Mouse (Mus musculus): ENCODE results near the gene Dtl.

Dtl gene

DNA sequence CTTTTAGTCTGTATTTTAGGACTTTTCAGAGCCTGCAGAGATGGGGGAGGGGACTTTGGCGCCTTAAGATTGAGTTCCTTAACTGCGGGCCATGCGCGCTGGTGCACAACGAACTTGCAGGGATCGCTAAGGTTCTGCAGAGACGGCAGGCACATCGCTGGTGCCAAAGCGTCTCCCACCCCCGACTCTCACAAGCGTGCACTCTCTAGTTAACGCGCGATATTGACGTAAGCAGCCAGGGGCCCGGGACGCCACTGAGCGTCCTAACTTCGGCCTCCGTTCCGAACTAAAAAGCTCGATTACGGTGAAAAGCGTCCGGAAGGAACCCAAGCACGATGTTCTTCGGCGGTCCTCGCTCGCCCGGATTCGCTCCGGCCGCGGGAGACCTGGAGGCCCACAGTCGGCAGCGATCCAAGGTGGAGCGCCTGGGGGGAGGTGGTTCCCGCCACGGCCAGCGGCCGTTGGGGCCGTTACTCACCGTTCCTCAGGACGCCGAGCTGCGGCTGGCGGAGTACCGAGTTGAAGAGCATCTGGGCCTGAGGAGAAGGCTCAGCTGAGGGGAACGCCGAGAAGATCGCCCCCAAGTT is 380 bp downstream of the Dtl start:
- DNase-seq = no peak

DNA sequence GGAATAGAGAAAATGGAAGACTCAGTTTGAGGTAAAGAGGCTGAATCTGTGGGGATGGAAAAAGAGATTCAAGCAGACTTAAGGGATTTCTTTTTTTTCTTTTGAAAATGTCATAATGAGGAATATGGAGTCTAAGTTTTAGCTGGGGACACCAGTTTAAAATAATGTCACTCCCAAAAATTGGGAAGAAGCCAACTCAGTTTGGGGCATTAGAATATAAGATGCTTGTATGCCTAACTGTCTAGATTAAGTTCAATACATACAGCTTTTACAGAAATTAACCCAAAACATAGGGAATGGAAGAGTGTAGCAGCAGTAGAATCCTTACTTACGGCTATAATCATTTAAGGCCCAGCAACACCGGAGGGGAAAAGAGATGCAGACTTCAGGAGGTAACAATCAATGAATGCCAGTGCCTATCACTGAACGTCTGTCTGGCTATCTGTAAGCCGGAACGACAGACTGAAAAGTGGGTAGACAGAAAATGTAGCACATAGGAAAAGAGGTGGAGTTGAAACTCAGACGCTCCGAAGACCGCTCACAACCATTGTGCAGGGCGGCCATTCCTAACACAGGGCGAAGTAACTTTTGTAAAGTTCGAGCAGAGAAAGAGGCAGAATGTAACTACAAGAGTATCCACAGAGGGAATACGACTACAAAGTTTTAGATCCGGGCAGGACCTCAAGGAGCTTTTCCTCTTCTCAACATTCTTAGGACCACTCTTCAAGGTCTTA is 1.3 kb downstream of the Dtl start:
- DNase-seq = no peak

DNA sequence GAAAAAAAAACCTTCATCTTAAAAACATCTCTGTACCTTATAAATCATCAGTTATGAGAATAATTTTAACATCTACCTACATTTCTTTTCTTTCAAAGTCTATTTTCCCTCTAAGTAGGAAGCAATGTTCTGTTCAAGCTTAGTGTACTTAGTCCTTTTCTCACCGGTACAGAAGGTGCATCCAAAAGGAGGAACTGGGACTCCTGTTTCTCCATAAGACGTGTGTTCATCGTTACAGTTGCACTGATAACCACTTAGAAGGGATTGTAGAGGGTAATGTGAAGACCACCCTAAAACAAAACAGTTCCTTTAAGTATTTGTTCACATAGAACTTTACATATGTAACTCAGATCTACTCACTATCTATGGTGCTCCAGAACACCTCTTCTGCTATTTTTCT is 4.9 kb downstream of the Dtl start:
- no peak for DNase-seq

DNA sequence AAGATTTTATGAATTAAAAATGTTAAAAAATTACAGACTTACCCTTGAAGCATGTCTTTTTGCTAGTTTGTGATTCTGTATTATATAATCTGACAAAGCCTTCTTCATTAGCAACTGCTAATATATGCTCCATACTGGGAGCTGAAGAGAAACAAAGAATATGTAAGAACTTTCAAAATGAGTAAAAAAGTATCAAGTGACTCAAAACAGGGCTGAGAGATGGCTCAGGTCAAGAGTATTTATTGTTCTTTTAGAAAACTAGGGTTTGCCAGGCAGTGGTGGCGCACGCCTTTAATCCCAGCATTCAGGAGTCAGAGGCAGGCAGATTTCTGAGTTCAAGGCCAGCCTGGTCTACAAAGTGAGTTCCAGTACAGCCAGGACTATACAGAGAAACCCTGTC is 5.7 kb downstream of the Dtl start:
- no peak for DNase-seq

DNA sequence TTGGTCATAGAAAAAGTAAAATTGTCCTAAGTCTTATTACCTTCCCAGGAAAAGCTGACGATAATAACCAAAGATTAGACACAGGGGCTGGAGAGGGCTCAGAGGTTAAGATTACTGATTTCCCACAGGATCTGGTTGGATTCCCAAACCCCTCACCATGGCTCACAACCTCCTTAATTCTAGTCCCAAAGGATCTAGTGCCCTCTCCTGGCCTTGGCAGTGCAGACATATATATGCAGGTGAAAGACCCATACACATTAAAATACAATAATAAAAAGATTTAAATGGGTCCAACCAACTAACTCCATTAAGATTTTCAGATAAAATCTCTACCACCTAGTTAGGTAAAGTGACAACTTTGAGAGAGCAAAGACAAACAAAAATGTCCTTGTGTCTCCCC is 7.5 kb downstream of the Dtl start:
- no peak for DNase-seq

DNA sequence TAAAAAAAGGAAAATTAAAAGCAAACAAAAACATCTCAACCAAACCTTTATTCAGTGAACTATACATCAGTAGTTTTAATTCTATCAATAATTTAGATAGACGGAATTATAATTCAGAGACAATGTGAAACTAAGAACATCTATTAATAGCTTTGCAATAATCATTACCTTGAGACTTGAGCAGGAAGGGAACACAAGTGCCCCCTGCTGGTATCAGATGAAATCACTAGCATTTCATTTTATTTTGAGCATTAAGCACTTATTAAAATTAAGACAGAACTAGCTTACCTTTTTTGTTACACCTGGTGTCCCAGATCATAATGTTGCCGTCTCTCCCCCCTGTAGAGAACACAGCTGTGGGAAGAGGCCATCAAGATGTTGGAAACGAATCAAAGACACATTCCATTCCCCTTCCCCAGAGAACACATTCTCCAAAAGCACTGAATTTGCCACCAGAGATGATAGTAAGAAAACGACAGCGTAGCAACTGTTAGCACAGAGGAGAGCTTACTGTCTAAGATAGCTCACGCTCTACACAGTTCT is 12.4 kb downstream of the Dtl start:
- DNase-seq = no peak

DNA sequence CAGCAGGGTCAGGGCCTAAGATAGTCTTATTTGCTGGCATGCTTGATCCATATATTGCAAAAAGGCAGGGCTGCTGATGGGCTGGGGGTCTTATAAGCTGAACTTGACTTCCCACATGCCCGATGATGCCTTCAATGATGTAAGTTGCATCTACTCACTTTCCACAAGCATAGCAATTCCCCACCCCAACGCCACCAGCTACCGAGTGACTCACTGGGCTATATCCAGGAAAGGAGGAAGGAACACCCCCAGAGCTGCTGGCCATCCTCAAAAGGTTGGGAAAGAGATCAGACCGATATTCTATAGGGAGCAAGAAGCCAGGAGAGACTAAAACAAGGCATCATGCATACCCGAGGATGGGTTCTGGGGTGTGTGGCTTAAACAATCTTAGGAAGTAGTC is 15.6 kb downstream of the Dtl start:
- DNase-seq = no peak

DNA sequence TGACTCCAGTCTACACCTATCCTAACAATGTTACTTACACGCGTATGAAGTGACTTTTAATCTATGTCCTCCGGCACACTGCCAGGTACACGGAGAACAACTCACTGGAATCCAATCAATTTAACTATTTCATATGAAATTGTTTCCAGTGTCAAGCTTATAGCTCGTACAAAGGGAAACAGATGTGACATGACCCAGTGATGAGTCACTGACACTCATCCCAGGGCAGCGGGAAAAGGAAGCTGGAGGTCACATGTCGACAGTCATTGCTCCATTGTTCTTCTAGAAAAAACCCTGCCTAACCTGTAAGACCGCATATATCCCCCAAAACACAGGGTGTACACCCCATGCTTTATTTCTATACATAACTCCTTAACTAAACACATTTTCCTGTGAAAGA is 18.2 kb downstream of the Dtl start:
- DNase-seq = no peak

DNA sequence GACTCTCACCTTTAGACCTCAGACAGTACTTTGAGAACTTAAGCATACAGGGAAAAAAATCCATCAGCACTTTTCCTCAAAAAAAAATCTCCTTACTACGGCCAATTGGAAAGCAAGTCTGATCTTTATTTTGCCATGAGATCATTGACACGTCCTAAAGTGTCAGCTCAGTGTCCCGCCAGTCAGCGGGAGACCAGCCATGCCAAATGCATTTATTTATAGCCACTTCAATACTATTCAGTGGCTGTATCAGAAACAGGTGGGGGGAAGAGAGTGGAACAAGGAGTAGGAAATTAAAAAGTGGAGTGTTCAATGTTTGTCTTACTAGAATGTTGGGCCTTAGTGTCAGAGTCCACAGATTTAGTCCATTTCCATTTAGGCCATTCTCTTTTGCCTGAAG is 24.6 kb downstream of the Dtl start:
- no peak for DNase-seq

DNA sequence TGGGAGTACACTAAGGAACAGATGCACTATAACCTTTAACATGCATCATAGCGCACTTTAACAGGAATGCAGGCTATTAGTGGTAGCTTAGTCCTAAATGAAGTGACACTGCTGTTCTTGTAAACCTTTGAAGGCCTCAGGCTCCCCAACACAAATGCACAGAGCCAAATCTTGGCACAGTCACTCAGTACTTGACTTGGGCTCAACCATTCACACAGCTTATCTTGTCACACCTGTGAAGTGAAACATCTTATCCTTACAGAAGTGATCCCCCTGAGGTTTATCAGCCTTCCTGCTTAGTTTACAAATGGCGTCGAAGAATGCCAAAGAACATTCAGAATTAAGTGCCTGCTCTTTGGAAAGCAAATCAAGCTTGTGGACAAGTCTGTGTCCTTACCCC is 31.6 kb downstream of the Dtl start:
- DNase-seq = no peak

DNA sequence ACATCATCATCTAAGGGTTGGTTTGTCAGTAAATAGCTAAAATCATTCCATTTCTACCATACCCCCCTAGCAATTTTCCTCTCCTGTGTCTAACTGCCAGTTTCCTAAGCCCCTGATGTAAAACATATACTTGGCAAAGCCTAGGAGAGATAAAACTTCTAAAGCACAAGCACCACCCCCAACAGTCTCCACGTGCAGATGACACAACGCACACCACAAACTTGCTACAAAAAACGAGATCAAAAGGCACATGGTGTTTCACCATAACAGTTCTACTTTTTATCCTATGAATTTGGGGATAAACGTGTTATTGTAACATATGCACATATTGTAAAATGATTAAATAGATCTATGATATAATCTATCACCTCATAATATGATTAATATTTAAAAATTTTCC is 33.7 kb downstream of the Dtl start:
- no peak for DNase-seq

DNA sequence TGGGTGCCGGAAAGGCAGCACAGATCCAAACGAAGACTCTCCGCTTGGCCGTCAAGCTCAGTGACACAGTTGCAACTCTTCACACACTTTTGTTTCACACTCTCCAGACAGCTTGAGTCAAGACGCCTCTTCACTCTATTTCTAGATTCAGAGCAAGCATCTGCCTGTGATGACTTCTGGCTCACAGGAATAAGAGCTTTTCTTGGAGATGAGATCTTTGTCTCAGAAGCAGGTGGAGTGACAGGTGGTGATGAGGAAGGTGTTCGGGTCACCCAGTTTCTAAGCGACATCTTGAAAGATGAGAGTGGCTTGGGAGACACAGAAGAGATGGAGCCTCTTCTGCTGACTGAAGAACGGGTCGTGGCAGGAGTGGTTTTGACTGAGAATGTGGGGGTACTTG is 34.3 kb downstream of the Dtl start:
- DNase-seq = peak; percentile 56

DNA sequence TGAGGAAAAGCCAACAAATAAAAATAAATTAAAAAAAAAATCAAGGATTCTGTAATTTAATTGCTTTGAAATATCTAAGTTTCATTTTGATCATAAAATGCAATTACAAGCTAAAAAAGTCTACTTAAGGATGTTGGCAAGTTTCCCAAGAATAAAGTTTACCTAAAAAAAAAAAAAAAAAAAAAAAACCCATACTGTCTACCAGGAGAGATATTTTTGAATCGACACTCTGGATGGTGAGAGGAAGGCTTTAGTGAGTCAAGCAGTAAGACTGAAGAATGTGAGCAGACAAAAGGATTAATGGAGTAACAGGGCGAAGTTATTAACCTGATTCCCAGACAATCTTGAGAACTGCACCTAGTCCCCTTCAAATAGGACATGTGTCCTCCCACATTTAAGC is 35.0 kb downstream of the Dtl start:
- no peak for DNase-seq

DNA sequence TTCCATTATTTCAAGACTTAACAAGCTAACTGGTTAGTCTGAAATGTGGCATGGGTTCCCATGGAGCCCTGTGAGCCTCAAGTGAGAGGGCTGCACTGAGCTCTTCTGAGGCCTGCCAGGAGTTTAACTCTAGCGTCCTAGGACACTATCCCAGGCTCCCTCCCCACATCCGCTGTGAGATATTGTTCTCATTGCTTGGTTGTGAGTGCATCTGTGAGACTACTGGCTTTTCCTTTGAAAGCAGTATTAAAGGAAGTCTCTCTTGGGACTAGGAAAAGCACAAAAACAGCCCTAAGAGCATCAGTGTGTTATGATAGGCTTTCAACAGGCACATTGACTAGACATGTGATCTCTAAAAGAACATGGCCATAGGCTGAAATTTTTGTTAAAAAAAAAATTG is 40.4 kb downstream of the Dtl start:
- no peak for DNase-seq

DNA sequence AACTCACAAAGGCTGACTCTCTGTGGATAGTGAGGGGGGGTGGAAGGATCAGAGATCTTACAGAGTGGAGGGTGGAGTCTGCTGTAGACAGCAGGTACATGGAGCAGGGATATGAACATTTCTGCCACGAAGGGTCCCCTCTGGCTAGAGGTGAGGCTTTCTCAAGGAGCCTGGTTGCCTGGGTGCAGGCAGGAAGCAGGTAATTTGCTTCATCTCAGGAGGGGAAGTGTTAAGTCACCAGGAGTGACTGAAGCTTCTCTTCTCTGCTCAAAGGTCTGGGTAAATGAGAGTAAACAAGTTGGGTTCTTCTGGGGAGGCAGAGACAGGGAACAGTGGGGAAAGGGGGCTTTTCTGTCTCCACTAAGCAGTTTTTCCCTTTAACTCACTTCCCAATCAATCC is 44.3 kb downstream of the Dtl start:
- DNase-seq = no peak

DNA sequence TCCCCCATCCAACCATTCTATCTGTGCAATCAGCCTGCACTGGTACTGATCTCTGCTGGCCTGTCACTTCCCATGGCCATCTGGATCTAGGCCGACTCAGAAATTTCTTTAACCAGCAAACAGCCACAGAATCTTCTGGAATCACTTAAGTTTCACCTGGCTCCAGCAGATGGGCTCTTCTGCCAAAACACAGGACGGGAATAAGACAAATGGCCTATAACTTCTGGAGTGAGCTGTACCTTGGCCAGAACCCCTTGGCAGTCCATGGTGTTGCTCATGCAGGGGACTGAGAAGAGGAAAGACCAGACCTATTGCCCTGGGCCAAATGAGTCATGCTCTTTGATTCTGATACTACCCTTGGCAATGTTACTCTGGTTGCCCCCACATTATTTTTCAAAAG is 45.9 kb downstream of the Dtl start:
- DNase-seq = no peak

DNA sequence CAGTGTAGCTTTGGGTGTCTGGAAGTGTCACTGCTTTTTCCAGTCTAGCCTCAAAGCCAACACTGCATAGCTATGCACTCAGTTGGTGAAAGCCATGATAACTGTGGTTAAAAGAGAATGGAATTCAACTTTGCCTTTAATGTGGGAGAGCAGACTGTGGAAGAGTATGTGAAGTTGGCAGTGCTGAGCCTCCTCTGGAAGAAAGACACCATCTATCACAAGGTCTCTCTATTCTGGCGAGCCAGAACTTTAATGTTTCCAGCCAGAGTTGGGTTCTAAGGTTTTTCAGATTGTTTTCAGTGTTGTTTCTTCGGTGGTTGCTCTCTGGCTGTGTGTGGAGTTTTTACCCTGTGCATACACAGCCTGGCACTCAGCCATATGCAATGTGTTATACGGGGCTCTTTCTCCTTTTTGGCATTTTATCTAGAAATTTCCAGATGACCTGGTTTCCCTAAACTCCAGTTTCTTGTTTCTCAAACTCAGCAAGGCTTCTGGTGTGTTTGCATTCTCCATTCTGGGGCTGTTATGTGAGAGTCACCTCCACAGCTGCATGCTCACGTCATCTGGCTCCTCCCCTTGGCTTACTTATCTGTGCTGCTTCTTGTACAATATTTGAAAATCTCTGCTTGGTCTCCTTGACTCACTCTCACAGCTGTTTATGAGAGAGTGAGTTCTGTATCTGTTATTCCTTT is 47.3 kb downstream of the Dtl start:
- no peak for DNase-seq

DNA sequence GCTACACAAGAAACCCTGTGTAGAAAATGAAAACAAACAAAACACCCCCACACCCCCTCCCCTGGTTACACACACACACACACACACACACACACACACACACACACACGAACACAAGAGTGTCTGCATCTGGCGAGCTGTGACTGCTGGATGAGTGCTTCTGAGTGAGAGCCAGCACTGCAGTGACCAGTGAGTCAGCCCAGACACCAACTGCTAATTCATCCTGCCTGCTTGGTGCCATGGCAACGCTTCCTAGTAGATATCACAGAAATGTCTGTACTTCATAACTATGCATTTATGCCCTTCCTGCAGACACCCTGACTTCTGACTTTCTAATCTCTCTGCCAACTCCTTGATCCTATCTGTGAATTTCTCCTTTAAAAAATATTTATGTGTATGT is 48.3 kb downstream of the Dtl start:
- DNase-seq = peak; percentile 38

DNA sequence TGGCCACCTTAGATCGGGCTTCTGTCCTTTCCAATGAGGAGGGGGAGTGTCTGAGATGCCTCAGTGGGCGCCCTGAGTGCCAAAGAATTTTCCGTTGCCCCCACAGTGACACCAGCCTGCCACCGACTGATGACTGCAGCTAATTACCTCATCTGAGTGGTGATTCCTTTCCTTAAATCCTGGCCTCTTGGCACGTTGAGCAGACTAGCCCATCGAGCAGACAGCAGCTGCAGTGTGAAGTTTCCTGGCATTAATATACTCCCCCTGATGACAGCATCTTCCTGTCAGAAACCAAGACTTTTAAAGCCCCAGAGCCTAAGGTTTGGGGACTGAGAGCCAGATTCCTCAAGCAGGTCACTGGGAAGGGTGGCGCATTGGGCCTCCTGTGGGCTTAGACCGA is 53.9 kb downstream of the Dtl start:
- no peak for DNase-seq

DNA sequence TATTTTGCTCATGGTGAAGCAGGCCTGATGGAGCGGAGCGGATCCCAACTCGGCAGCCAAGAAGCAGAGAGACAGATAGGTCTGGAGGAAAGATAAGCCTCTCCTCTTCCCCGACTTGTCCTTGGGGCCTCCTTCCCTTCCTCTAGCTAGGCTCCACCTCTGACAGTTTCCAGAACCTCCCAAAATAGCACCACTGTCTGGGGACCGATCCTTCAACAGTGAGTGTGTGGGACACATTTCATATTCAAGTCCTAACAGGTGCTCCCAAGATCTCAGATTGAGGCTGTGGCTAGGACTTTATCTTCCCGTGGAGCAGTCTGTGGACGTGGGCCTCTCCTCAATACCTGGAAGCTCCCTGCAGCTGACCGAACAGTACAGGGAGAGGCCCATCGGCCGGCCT is 54.7 kb downstream of the Dtl start:
- no peak for DNase-seq

DNA sequence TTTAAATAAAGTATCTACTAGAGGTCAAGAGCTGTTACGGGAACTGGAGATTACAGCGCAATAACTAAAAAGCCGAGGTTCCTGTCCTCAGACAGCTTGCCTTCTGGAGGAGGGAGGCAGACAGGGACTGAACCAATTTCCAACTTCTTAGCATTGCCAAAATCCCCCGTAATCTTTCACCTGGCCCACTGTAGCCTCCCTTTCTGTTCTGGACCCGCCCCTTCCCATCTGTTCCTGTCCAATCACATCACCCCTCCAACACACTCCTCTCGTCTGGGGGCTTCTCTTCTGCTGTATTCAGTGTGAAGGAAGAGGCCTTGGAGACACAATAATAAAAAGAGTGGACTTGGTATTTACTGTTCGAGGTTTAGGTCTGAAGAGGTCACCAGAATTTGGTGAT is 55.1 kb downstream of the Dtl start:
- no peak for DNase-seq

DNA sequence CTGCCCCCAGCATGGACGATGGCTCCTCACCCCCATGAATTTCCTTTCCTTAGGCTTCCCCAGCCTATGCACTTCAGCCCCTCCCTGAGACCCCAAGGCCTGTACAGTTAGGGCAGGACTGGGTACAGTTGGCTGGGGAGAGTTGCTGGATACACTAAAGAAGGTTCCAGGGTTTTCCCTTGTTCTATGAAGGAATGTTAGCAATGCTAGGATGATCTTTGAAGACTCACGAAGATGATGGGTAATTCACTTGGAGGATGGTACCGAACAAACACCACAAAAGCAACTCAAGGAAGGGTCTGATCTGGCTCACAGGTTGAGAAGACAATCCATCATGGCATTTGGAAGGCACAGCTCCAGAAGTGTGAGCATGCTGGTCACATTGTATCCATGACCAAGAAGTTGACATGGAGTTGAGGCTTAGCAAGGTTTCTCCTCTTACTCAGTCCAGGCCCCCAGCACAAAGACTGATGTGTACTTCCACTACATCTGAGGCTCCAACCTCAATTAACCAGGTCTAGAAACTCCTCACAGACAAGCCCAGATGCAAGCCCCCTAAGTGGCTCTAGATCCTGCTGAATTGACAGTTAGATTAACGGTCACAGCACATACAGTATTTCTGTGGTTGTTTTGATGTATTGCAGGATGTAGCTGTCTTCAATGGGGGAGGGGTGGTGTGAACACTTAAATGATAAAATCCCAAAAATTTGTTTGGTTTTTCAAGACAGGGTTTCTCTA is 55.8 kb downstream of the Dtl start:
- DNase-seq = no peak

DNA sequence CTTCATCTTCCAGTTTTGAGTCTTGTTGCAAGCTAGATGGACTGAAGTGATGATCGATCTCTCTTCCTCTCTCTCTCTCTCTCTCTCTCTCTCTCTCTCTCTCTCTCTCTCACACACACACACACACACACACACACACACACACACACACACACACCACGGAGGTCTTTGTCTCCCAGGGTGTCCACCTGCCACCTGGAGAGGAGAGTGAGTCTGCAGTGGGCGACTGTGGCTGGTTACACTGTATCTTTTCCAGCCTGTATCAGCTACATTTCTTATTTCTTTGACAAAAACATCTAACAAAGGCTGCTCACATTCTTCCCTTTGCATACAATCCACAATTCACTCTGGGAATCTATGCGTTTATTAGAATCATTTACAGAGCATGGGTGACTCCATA is 56.4 kb downstream of the Dtl start:
- DNase-seq = no peak

DNA sequence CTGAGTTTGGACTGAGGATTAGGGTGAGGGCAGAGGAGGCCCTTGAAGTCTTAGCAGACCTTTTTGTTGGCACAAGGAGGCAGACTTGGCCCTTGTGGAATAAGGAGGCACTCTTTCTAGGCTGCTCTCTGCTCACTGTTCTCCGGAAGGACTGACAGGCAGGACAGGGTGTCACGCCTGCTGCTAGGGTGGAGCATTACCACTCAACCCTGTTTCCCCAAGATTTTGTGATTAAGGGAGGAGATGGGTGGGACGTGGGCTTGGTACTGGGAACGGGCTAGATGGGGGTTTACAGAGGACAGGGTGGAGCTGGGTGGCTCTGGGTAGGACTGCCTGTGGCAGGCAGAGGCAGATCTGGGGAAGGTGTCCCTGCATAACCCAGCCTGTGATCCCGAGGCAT is 57.4 kb downstream of the Dtl start:
- no peak for DNase-seq

Measured in right cerebral cortex, postnatal 25 days (tissue).